In genomic region chr13:83868922-83869321, GRCm38 (mm10) we compare ENCODE assay signal across 12 mouse cellular contexts.
A peak's percentile ranks its signal among the peaks of the same experiment; 100 is the strongest.
DNase-seq lines count a peak whose midpoint lies in the region; ATAC-seq lines count a peak whose summit lies in the region.
"Had no signal": no experiment of that assay in that cellular context is flagged by ENCODE, and none has a peak within 500 bp of the region (broad histone marks: within the 10 kb centered on the region; RNA-seq: fewer than 3 reads in every experiment).

No protein-coding gene starts in this region.

- no peaks in the 10 kb centered on the region for H3K27me3 ChIP-seq in embryonic facial prominence, embryonic 11.5 days (ENCODE audit: control insufficient read depth, insufficient read depth, low read length)
- H3K27me3 ChIP-seq in embryonic facial prominence, embryonic 10.5 days (replicated peaks; ENCODE audit: low read depth, poor library complexity, severe bottlenecking), result no peaks in the 10 kb centered on the region
- H3K27me3 ChIP-seq in hindbrain, embryonic 13.5 days, result no peaks in the 10 kb centered on the region
- no peaks in the 10 kb centered on the region for H3K27me3 ChIP-seq in neural tube, embryonic 13.5 days

- DNase-seq in embryonic facial prominence, embryonic 11.5 days (ENCODE audit: low spot score), result peak; percentile 29
- DNase-seq in embryonic facial prominence, embryonic 10.5 days (ENCODE audit: low spot score), result no peak
- DNase-seq in embryo, embryonic 11.5 days (ENCODE audit: low read depth, low spot score), result peak; percentile 26
- DNase-seq in layer of hippocampus, postnatal 25 days (ENCODE audit: extremely low spot score in 1 of 2, low spot score in 1 of 2), result no peak
- DNase-seq: gastrocnemius, adult 2 months; heart, postnatal 14 days; liver; lung, postnatal 4 days had no signal

- peak; percentile 88; the same call in 1 of the 2 replicates for ATAC-seq in embryonic facial prominence, embryonic 11.5 days (replicated peaks; ENCODE audit: insufficient number of reproducible peaks, low FRiP score, low TSS enrichment, low read depth)
- ATAC-seq in hindbrain, embryonic 13.5 days (ENCODE audit: low FRiP score), result peak; percentile 88
- peak; percentile 89 for ATAC-seq in neural tube, embryonic 13.5 days (ENCODE audit: low read depth)
- ATAC-seq in activated CD4-positive, CD25-positive, alpha-beta regulatory T cell, adult 4 months, result no peak
- no peak for ATAC-seq in frontal cortex, adult (ENCODE audit: low TSS enrichment)

- 57% methylated on average over 4 of the region's 4 CpGs for WGBS in embryonic facial prominence, embryonic 11.5 days
- 59% methylated on average over 4 of the region's 4 CpGs for WGBS in embryonic facial prominence, embryonic 10.5 days
- 24% methylated on average over 4 of the region's 4 CpGs for WGBS in hindbrain, embryonic 13.5 days
- WGBS in neural tube, embryonic 13.5 days, result 16% methylated on average over 4 of the region's 4 CpGs

- no peaks in the 10 kb centered on the region for H3K36me3 ChIP-seq in embryonic facial prominence, embryonic 11.5 days (replicated peaks; ENCODE audit: control insufficient read depth, insufficient read depth, low read depth, low read length)
- H3K36me3 ChIP-seq in embryonic facial prominence, embryonic 10.5 days (replicated peaks), result no peaks in the 10 kb centered on the region
- H3K36me3 ChIP-seq in hindbrain, embryonic 13.5 days, result no peaks in the 10 kb centered on the region
- H3K36me3 ChIP-seq in neural tube, embryonic 13.5 days, result no peaks in the 10 kb centered on the region

- no peaks in the 10 kb centered on the region for H3K4me1 ChIP-seq in embryonic facial prominence, embryonic 11.5 days (ENCODE audit: control insufficient read depth, insufficient read depth, low read length)
- peaks cover 10% of the 10 kb centered on the region for H3K4me1 ChIP-seq in embryonic facial prominence, embryonic 10.5 days
- peaks cover 14% of the 10 kb centered on the region for H3K4me1 ChIP-seq in hindbrain, embryonic 13.5 days (replicated peaks)
- H3K4me1 ChIP-seq in neural tube, embryonic 13.5 days (replicated peaks), result peaks cover 31% of the 10 kb centered on the region

- H3K4me2 ChIP-seq in embryonic facial prominence, embryonic 11.5 days (ENCODE audit: low read depth, low read length), result no peak overlapping the region
- H3K4me2 ChIP-seq in hindbrain, embryonic 13.5 days, result no peak overlapping the region
- H3K4me2 ChIP-seq in neural tube, embryonic 13.5 days, result no peak overlapping the region

- H3K4me3 ChIP-seq in embryonic facial prominence, embryonic 11.5 days (ENCODE audit: low read depth, low read length), result no peak overlapping the region
- no peak overlapping the region for H3K4me3 ChIP-seq in embryonic facial prominence, embryonic 10.5 days
- no peak overlapping the region for H3K4me3 ChIP-seq in hindbrain, embryonic 13.5 days
- H3K4me3 ChIP-seq in neural tube, embryonic 13.5 days, result no peak overlapping the region
- H3K4me3 ChIP-seq: gastrocnemius, adult 2 months had no signal

- H3K27ac ChIP-seq in embryonic facial prominence, embryonic 11.5 days (replicated peaks; ENCODE audit: low read depth, low read length), result no peak overlapping the region
- H3K27ac ChIP-seq in embryonic facial prominence, embryonic 10.5 days (replicated peaks), result no peak overlapping the region
- H3K27ac ChIP-seq in hindbrain, embryonic 13.5 days, result peak overlapping the region; percentile 88
- H3K27ac ChIP-seq in neural tube, embryonic 13.5 days (replicated peaks), result peak overlapping the region; percentile 91
- H3K27ac ChIP-seq: gastrocnemius, adult 2 months had no signal

- no peak overlapping the region for H3K9ac ChIP-seq in embryonic facial prominence, embryonic 11.5 days (replicated peaks; ENCODE audit: low read length)
- H3K9ac ChIP-seq in hindbrain, embryonic 13.5 days, result no peak overlapping the region
- H3K9ac ChIP-seq in neural tube, embryonic 13.5 days, result no peak overlapping the region

- no peaks in the 10 kb centered on the region for H3K9me3 ChIP-seq in embryonic facial prominence, embryonic 11.5 days (replicated peaks; ENCODE audit: control insufficient read depth, low read length)
- H3K9me3 ChIP-seq in embryonic facial prominence, embryonic 10.5 days, result no peaks in the 10 kb centered on the region
- H3K9me3 ChIP-seq in hindbrain, embryonic 13.5 days, result no peaks in the 10 kb centered on the region
- no peaks in the 10 kb centered on the region for H3K9me3 ChIP-seq in neural tube, embryonic 13.5 days

Comparison
In these comparisons a context has a peak if more than half of its experiments do, and no peak if none do; other contexts are left out.
1. DNase-seq: peak in embryonic facial prominence, embryonic 11.5 days (single experiment) and embryo, embryonic 11.5 days (single experiment); none in embryonic facial prominence, embryonic 10.5 days (single experiment) and layer of hippocampus, postnatal 25 days (0 of 2).
2. ATAC-seq: peak in embryonic facial prominence, embryonic 11.5 days (single experiment), hindbrain, embryonic 13.5 days (single experiment) and neural tube, embryonic 13.5 days (single experiment); none in activated CD4-positive, CD25-positive, alpha-beta regulatory T cell, adult 4 months (single experiment) and frontal cortex, adult (single experiment).
3. H3K27ac ChIP-seq: peak in hindbrain, embryonic 13.5 days (single experiment) and neural tube, embryonic 13.5 days (single experiment); none in embryonic facial prominence, embryonic 11.5 days (single experiment) and embryonic facial prominence, embryonic 10.5 days (single experiment).